Mouse (Mus musculus): ENCODE measurements around the gene Pip5k1c. TPM values are rescaled to one million over a fixed set of nuclear protein-coding genes. Genes with fewer than 3 reads are reported as not detected.

Pip5k1c gene
- polyA plus RNA-seq, 1 experiment, result 103 TPM

- Histone ChIP-seq H3K4me1 (ENCODE audit: control insufficient read depth, insufficient read depth, low read length) (peaks cover 28% of the 10 kb centered on the region), H3K4me3 (replicated peaks; ENCODE audit: extremely low read depth, low read depth, low read length) (no peak overlapping the region)
- WGBS, result 91% methylated on average over 14 of the region's 14 CpGs
- no peak for DNase-seq
- no peak for TF ChIP-seq POLR2A (IDR thresholded peaks at IDR 0.05; ENCODE audit: borderline replicate concordance, extremely low read depth, low read depth, low read length)
- TF ChIP-seq CTCF (IDR thresholded peaks at IDR 0.05; ENCODE audit: insufficient read depth, low read length), result no peak
Measured at GRCm38 (mm10) chr10:81305663-81306062, 12.9 kb downstream of the Pip5k1c start.

GRCm38 (mm10) chr10:81306173-81306668 lies 13.5 kb downstream of the Pip5k1c start:
- no peak for DNase-seq
- Histone ChIP-seq H3K4me3 (replicated peaks; ENCODE audit: extremely low read depth, low read depth, low read length) (no peak overlapping the region), H3K4me1 (ENCODE audit: control insufficient read depth, insufficient read depth, low read length) (peaks cover 25% of the 10 kb centered on the region)
- TF ChIP-seq CTCF (IDR thresholded peaks at IDR 0.05; ENCODE audit: insufficient read depth, low read length) (no peak), POLR2A (IDR thresholded peaks at IDR 0.05; ENCODE audit: borderline replicate concordance, extremely low read depth, low read depth, low read length) (no peak)
- 81% methylated on average over 12 of the region's 12 CpGs for WGBS

DNA sequence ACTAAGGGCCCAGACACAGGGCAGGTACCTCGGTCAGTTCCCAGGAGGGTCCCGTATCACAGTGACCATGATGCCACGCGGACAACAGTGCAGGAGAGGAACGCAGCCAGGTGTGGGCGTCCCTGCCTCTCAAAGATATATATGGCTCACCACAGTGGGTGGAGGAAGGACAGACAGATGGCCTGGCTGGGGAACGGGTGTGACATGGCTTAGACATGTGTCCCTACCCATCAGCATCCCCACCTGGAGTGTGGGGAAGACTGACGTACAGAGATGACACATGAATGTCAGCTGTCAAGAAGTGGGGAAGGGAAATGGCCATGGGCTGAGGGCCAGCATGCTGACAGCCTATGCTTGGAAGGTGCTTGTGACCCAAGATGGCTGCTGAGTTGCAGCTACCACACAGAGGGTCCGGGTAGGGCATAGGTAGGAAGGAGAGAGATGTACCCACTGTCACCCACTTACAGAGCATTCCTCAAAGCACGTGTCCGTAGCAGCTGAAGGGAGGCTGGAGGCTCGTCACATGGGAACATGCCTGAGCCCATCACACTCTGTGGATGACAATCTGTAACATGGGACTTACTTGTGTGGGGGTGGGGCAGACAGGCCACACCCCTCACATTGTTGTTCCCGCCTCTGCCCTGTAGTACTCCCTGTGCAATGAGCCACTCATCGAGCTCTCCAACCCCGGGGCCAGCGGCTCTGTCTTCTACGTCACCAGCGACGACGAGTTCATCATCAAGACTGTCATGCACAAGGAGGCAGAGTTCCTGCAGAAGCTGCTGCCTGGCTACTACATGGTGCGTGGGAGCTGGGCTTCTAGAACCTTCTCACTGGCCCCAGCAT lies 14.3 kb downstream of the Pip5k1c start:
- no peak for TF ChIP-seq POLR2A (IDR thresholded peaks at IDR 0.05; ENCODE audit: borderline replicate concordance, extremely low read depth, low read depth, low read length)
- TF ChIP-seq CTCF (IDR thresholded peaks at IDR 0.05; ENCODE audit: insufficient read depth, low read length), result no peak
- 89% methylated on average over 21 of the region's 21 CpGs for WGBS
- no peak overlapping the region for H3K4me3 ChIP-seq (replicated peaks; ENCODE audit: extremely low read depth, low read depth, low read length)
- DNase-seq, result no peak
- peaks cover 22% of the 10 kb centered on the region for H3K4me1 ChIP-seq (ENCODE audit: control insufficient read depth, insufficient read depth, low read length)

DNA sequence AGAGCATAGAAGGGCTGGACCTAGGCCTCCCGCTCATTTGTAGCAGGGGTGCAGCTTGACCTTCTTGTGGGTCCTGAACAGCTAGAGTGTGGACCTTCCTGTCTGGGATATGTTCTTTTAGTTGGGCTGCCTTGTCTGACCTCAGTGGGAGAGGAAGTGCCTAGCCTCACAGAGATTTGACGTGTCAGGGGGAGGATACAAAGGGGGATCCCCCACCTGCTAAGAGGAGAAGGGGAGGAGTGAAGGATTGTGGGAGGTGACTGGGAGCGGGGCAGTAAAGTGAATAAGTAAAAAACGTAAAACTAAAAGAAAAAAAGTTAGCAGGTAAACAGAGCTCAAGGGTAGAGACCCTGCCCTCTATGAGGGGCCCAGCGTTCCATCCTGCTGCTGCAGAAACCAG lies 16.8 kb downstream of the Pip5k1c start:
- Histone ChIP-seq H3K4me1 (ENCODE audit: control insufficient read depth, insufficient read depth, low read length) (peaks cover 2% of the 10 kb centered on the region), H3K4me3 (replicated peaks; ENCODE audit: extremely low read depth, low read depth, low read length) (no peak overlapping the region)
- TF ChIP-seq POLR2A (IDR thresholded peaks at IDR 0.05; ENCODE audit: borderline replicate concordance, extremely low read depth, low read depth, low read length), result no peak
- TF ChIP-seq CTCF (IDR thresholded peaks at IDR 0.05; ENCODE audit: insufficient read depth, low read length), result no peak
- DNase-seq, result no peak
- WGBS, result 87% methylated on average over 5 of the region's 5 CpGs

GRCm38 (mm10) chr10:81313581-81313980 lies 20.8 kb downstream of the Pip5k1c start:
- H3K4me3 ChIP-seq (replicated peaks; ENCODE audit: extremely low read depth, low read depth, low read length), result no peak overlapping the region
- no peak for DNase-seq
- no peak for TF ChIP-seq CTCF (IDR thresholded peaks at IDR 0.05; ENCODE audit: insufficient read depth, low read length)
- TF ChIP-seq POLR2A (IDR thresholded peaks at IDR 0.05; ENCODE audit: borderline replicate concordance, extremely low read depth, low read depth, low read length), result no peak
- WGBS, result 88% methylated on average over 13 of the region's 13 CpGs
- 0 out of 2 replicates have a peak, but pooled peaks cover 2% of the 10 kb centered on the region for H3K4me1 ChIP-seq (ENCODE audit: control insufficient read depth, insufficient read depth, low read length)

- Histone ChIP-seq H3K4me1 (ENCODE audit: control insufficient read depth, insufficient read depth, low read length) (0 out of 2 replicates have a peak, but pooled peaks cover 2% of the 10 kb centered on the region), H3K4me3 (replicated peaks; ENCODE audit: extremely low read depth, low read depth, low read length) (no peak overlapping the region)
- TF ChIP-seq CTCF (IDR thresholded peaks at IDR 0.05; ENCODE audit: insufficient read depth, low read length), result no peak
- TF ChIP-seq POLR2A (IDR thresholded peaks at IDR 0.05; ENCODE audit: borderline replicate concordance, extremely low read depth, low read depth, low read length), result no peak
- WGBS, result 78% methylated on average over 7 of the region's 7 CpGs
- no peak for DNase-seq
Measured at GRCm38 (mm10) chr10:81314201-81314600, 21.4 kb downstream of the Pip5k1c start.

DNA sequence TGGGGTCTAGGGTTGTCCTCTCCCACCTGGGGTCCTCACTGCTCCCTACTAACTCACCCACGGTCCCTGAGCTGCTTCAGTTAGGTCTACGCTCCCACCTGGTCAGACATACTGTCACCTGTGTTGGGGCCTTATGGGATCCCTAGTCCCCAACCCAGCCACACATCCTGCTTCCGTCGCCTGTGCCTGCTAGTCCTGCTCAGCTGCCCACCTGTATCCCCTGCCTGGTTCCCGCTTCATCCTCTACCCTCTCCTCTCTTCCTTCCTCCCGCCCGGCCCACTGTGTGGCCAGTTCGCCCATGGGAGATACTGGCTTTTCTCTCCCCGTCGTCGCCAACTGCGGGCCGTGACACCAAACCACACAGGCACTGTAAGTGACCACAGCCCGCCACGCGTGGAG lies 22.8 kb downstream of the Pip5k1c start:
- no peak for DNase-seq
- 92% methylated on average over 16 of the region's 16 CpGs for WGBS
- no peak for TF ChIP-seq CTCF (IDR thresholded peaks at IDR 0.05; ENCODE audit: insufficient read depth, low read length)
- TF ChIP-seq POLR2A (IDR thresholded peaks at IDR 0.05; ENCODE audit: borderline replicate concordance, extremely low read depth, low read depth, low read length), result no peak
- Histone ChIP-seq H3K4me1 (ENCODE audit: control insufficient read depth, insufficient read depth, low read length) (0 out of 2 replicates have a peak, but pooled peaks cover 2% of the 10 kb centered on the region), H3K4me3 (replicated peaks; ENCODE audit: extremely low read depth, low read depth, low read length) (no peak overlapping the region)

GRCm38 (mm10) chr10:81316338-81317060 lies 23.7 kb downstream of the Pip5k1c start:
- H3K4me1 ChIP-seq (ENCODE audit: control insufficient read depth, insufficient read depth, low read length), result 0 out of 2 replicates have a peak, but pooled peaks cover 2% of the 10 kb centered on the region
- 62% methylated on average over 16 of the region's 16 CpGs for WGBS
- H3K4me3 ChIP-seq (replicated peaks; ENCODE audit: extremely low read depth, low read depth, low read length), result no peak overlapping the region
- no peak for DNase-seq
- peak; percentile 61 for TF ChIP-seq CTCF (IDR thresholded peaks at IDR 0.05; ENCODE audit: insufficient read depth, low read length)
- no peak for TF ChIP-seq POLR2A (IDR thresholded peaks at IDR 0.05; ENCODE audit: borderline replicate concordance, extremely low read depth, low read depth, low read length)

- Histone ChIP-seq H3K4me3 (replicated peaks; ENCODE audit: extremely low read depth, low read depth, low read length) (peak overlapping the region; percentile 11), H3K4me1 (ENCODE audit: control insufficient read depth, insufficient read depth, low read length) (peaks cover 5% of the 10 kb centered on the region; the same call in 1 of the 2 replicates)
- peak; percentile 64 for DNase-seq
- WGBS, result 29% methylated on average over 20 of the region's 20 CpGs
- TF ChIP-seq POLR2A (IDR thresholded peaks at IDR 0.05; ENCODE audit: borderline replicate concordance, extremely low read depth, low read depth, low read length) (no peak), CTCF (IDR thresholded peaks at IDR 0.05; ENCODE audit: insufficient read depth, low read length) (no peak)
Measured at GRCm38 (mm10) chr10:81317273-81317672, 24.5 kb downstream of the Pip5k1c start.

All from lung, adult 2 months (tissue).